Mouse (Mus musculus): ENCODE data around the gene Ocln.

- no peak for TF ChIP-seq CTCF (IDR thresholded peaks at IDR 0.05; ENCODE audit: borderline replicate concordance, control insufficient read depth, extremely low read depth, insufficient read depth, low read length, poor library complexity)
- no peak for TF ChIP-seq POLR2A (IDR thresholded peaks at IDR 0.05; ENCODE audit: control insufficient read depth, extremely low read depth, insufficient read depth, low read length, poor library complexity)
Measured at GRCm38 (mm10) chr13:100523698-100524097, 28.8 kb downstream of the Ocln start.

Data from thymus, adult 2 months (tissue).